Mouse (Mus musculus): ENCODE data around the gene Vezf1. TPM values are rescaled to one million over a fixed set of nuclear protein-coding genes. Genes with fewer than 3 reads are reported as not detected.
"Not testable (repeated sequence)": the region's sequence is repeated elsewhere in the genome, so short reads cannot be mapped to it uniquely, and the experiment has no call there.

The Vezf1 gene
- polyA plus RNA-seq, 1 experiment, result 21.4 TPM

DNA sequence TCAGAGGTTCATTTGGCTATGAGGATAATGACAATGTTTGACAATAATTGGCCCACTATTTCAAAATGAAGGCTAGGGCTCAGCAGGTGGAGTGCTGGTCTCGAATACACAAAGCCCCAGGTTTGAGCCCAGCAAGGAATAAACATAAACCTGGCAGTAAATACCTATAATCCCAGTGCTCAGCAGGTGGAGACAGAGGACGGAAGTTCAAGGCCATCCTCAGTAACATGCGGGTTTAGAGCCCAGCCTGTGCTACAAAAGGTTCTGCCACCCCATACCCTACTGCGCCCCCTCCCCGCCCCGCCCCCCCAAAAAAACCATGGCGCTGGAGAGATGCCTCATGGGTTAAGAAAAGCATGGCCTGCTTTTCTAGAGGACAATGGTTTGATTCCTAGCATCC, 32.1 kb upstream of the Vezf1 start:
- Histone ChIP-seq H3K27me3 (replicated peaks; ENCODE audit: control insufficient read depth, insufficient read depth, low read length) (no peaks in the 10 kb centered on the region), H3K36me3 (ENCODE audit: control insufficient read depth, insufficient read depth, low read length) (no peaks in the 10 kb centered on the region), H3K4me1 (ENCODE audit: control insufficient read depth, insufficient read depth, low read length) (no peaks in the 10 kb centered on the region), H3K4me3 (ENCODE audit: insufficient read depth, low read depth, low read length) (no peak overlapping the region), H3K27ac (ENCODE audit: insufficient read depth, low read depth, low read length) (no peak overlapping the region)
- 82% methylated on average over 7 of the region's 7 CpGs for WGBS
- TF ChIP-seq CTCF (conservative IDR thresholded peaks at IDR 0.05; ENCODE audit: insufficient read depth, insufficient read length, low read depth, low read length), result no peak
- TF ChIP-seq POLR2A (IDR thresholded peaks at IDR 0.05; ENCODE audit: low read depth, low read length), result no peak
- DNase-seq, result no peak

DNA sequence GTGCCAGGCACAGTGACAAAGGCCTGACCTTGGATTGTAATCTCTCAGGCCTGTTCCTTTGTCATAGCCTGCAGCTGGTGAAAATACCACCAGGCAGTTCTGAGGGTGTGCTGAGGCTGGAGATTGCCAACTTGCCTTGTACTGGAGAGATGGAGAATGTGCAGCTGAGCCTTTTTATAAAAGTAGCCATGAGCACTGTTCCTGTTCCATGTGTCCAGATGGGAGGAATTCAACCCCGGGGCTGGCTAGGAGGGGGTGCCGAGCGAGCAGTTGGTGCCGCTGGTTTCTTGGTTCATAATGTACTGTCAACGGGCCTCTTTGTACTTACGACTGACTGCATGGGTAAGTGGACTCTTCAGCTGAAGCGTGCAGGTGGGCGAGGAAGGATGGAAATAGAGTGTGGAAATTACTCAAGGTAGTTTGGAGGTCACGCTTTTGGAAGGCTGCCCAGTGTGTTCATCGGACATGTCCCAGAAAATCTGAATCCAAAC, 31.3 kb upstream of the Vezf1 start:
- no peak for DNase-seq

GRCm38 (mm10) chr11:88037386-88037785, 30.7 kb upstream of the Vezf1 start:
- Histone ChIP-seq H3K27me3 (replicated peaks; ENCODE audit: control insufficient read depth, insufficient read depth, low read length) (no peaks in the 10 kb centered on the region), H3K4me1 (ENCODE audit: control insufficient read depth, insufficient read depth, low read length) (no peaks in the 10 kb centered on the region; the same call in 1 of the 2 replicates), H3K36me3 (ENCODE audit: control insufficient read depth, insufficient read depth, low read length) (no peaks in the 10 kb centered on the region), H3K27ac (ENCODE audit: insufficient read depth, low read depth, low read length) (no peak overlapping the region), H3K4me3 (ENCODE audit: insufficient read depth, low read depth, low read length) (no peak overlapping the region)
- WGBS, result 85% methylated on average over 3 of the region's 3 CpGs
- no peak for DNase-seq
- no peak for TF ChIP-seq POLR2A (IDR thresholded peaks at IDR 0.05; ENCODE audit: low read depth, low read length)
- no peak for TF ChIP-seq CTCF (conservative IDR thresholded peaks at IDR 0.05; ENCODE audit: insufficient read depth, insufficient read length, low read depth, low read length)

More for the DNA sequence above, 31.3 kb upstream of the Vezf1 start:
- TF ChIP-seq CTCF (conservative IDR thresholded peaks at IDR 0.05; ENCODE audit: insufficient read depth, insufficient read length, low read depth, low read length) (no peak), POLR2A (IDR thresholded peaks at IDR 0.05; ENCODE audit: low read depth, low read length) (no peak)
- H3K4me1 ChIP-seq (ENCODE audit: control insufficient read depth, insufficient read depth, low read length), result no peaks in the 10 kb centered on the region; the same call in 1 of the 2 replicates
- H3K36me3 ChIP-seq (ENCODE audit: control insufficient read depth, insufficient read depth, low read length), result no peaks in the 10 kb centered on the region
- WGBS, result 63% methylated on average over 10 of the region's 10 CpGs
- H3K27ac ChIP-seq (ENCODE audit: insufficient read depth, low read depth, low read length), result no peak overlapping the region
- no peaks in the 10 kb centered on the region for H3K27me3 ChIP-seq (replicated peaks; ENCODE audit: control insufficient read depth, insufficient read depth, low read length)
- H3K4me3 ChIP-seq (ENCODE audit: insufficient read depth, low read depth, low read length), result no peak overlapping the region

GRCm38 (mm10) chr11:88039066-88039465, 29.0 kb upstream of the Vezf1 start:
- no peak for DNase-seq
- Histone ChIP-seq H3K27me3 (replicated peaks; ENCODE audit: control insufficient read depth, insufficient read depth, low read length) (no peaks in the 10 kb centered on the region), H3K36me3 (ENCODE audit: control insufficient read depth, insufficient read depth, low read length) (no peaks in the 10 kb centered on the region), H3K4me3 (ENCODE audit: insufficient read depth, low read depth, low read length) (no peak overlapping the region), H3K27ac (ENCODE audit: insufficient read depth, low read depth, low read length) (no peak overlapping the region), H3K4me1 (ENCODE audit: control insufficient read depth, insufficient read depth, low read length) (no peaks in the 10 kb centered on the region; the same call in 1 of the 2 replicates)
- TF ChIP-seq CTCF (conservative IDR thresholded peaks at IDR 0.05; ENCODE audit: insufficient read depth, insufficient read length, low read depth, low read length) (no peak), POLR2A (IDR thresholded peaks at IDR 0.05; ENCODE audit: low read depth, low read length) (no peak)
- WGBS, result 74% methylated on average over 1 of the region's 1 CpGs

- no peak for TF ChIP-seq CTCF (conservative IDR thresholded peaks at IDR 0.05; ENCODE audit: insufficient read depth, insufficient read length, low read depth, low read length)
- Histone ChIP-seq H3K27ac (ENCODE audit: insufficient read depth, low read depth, low read length) (no peak overlapping the region), H3K4me1 (ENCODE audit: control insufficient read depth, insufficient read depth, low read length) (peaks cover 3% of the 10 kb centered on the region; the same call in 1 of the 2 replicates), H3K4me3 (ENCODE audit: insufficient read depth, low read depth, low read length) (no peak overlapping the region), H3K27me3 (replicated peaks; ENCODE audit: control insufficient read depth, insufficient read depth, low read length) (no peaks in the 10 kb centered on the region), H3K36me3 (ENCODE audit: control insufficient read depth, insufficient read depth, low read length) (no peaks in the 10 kb centered on the region)
- DNase-seq, result no peak
Measured at GRCm38 (mm10) chr11:88044314-88044713, 23.8 kb upstream of the Vezf1 start.

DNA sequence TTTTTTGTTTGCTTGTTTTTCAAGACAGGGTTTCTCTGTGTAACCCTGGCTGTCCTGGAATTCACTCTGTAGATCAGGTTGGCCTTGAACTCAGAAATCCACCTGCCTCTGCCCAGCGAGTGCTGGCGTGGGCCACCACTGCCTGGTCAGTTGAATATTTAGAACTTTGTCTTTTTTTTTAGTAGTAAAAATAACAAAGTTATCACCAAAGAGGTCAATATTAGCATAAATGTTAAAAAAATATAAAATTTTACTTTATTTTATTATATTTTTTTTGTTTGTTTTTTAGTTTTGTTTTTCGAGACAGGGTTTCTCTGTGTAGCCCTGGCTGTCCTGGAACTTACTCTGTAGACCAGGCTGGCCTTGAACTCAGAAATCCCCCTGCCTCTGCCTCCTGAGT, 22.9 kb upstream of the Vezf1 start:
- not testable (repeated sequence) for H3K27me3 ChIP-seq (replicated peaks; ENCODE audit: control insufficient read depth, insufficient read depth, low read length)
- 96% methylated on average over 3 of the region's 3 CpGs for WGBS

GRCm38 (mm10) chr11:88045878-88046277, 22.2 kb upstream of the Vezf1 start:
- Histone ChIP-seq H3K27ac (ENCODE audit: insufficient read depth, low read depth, low read length) (no peak overlapping the region), H3K27me3 (replicated peaks; ENCODE audit: control insufficient read depth, insufficient read depth, low read length) (no peaks in the 10 kb centered on the region), H3K4me1 (ENCODE audit: control insufficient read depth, insufficient read depth, low read length) (peaks cover 3% of the 10 kb centered on the region; the same call in 1 of the 2 replicates), H3K4me3 (ENCODE audit: insufficient read depth, low read depth, low read length) (no peak overlapping the region), H3K36me3 (ENCODE audit: control insufficient read depth, insufficient read depth, low read length) (no peaks in the 10 kb centered on the region; the same call in 1 of the 2 replicates)
- 82% methylated on average over 4 of the region's 4 CpGs for WGBS
- DNase-seq, result no peak
- TF ChIP-seq POLR2A (IDR thresholded peaks at IDR 0.05; ENCODE audit: low read depth, low read length) (no peak), CTCF (conservative IDR thresholded peaks at IDR 0.05; ENCODE audit: insufficient read depth, insufficient read length, low read depth, low read length) (no peak)

More for the DNA sequence above, 22.9 kb upstream of the Vezf1 start:
- not testable (repeated sequence) for H3K27ac ChIP-seq (ENCODE audit: insufficient read depth, low read depth, low read length); DNase-seq; H3K4me1 ChIP-seq (ENCODE audit: control insufficient read depth, insufficient read depth, low read length); H3K4me3 ChIP-seq (ENCODE audit: insufficient read depth, low read depth, low read length); H3K36me3 ChIP-seq (ENCODE audit: control insufficient read depth, insufficient read depth, low read length)

Data from kidney, adult 2 months (tissue).